Mouse (Mus musculus) myocyte (in vitro differentiated cells): ENCODE data around the gene Gm20503. TPM values are rescaled to one million over a fixed set of nuclear protein-coding genes. Genes with fewer than 3 reads are reported as not detected.

ENCODE experiments used
- H3K27me3 ChIP-seq: one replicate; pipeline ENCODE4 v1.6.1; 2011; ENCODE audit not compliant: control insufficient read depth, insufficient read depth, insufficient read length
- H3K36me3 ChIP-seq: one replicate; pipeline ENCODE4 v1.6.1; 2011; ENCODE audit not compliant: control insufficient read depth, insufficient read depth
- H3K4me2 ChIP-seq: one replicate; pipeline ENCODE4 v1.6.1; 2011; ENCODE audit warnings: low read depth, control low read depth
- H3K4me3 ChIP-seq: one replicate; pipeline ENCODE4 v1.5.1; 2011; ENCODE audit warnings: mild to moderate bottlenecking, control low read depth, moderate library complexity
- H3K79me2 ChIP-seq: one replicate; pipeline ENCODE4 v1.6.1; 2011; ENCODE audit not compliant: control insufficient read depth, insufficient read depth
- H3ac ChIP-seq: one replicate; pipeline ENCODE4 v1.6.1; 2011; ENCODE audit not compliant: control insufficient read depth, insufficient read length
- CEBPB ChIP-seq: IDR thresholded peaks from 2 replicates; pipeline ENCODE4 v1.6.1; 2011; ENCODE audit warnings: mild to moderate bottlenecking, moderate library complexity; ENCODE audit not compliant: poor library complexity, insufficient read depth, severe bottlenecking
- E2F4 ChIP-seq: IDR thresholded peaks from one replicate; pipeline ENCODE4 v1.6.1; 2011; ENCODE audit warnings: mild to moderate bottlenecking, control low read depth, moderate library complexity; ENCODE audit not compliant: insufficient read depth
- MAX ChIP-seq: IDR thresholded peaks from one replicate; pipeline ENCODE4 v1.6.1; 2011; ENCODE audit warnings: low read depth, mild to moderate bottlenecking, control low read depth
- MYOD1 ChIP-seq, 3 experiments: IDR thresholded peaks; one replicate each; pipeline ENCODE4 v1.6.1; 2011; ENCODE audit warnings: control low read depth in 2 of 3, low read depth in 2 of 3, mild to moderate bottlenecking in 2 of 3, moderate library complexity in 1 of 3; ENCODE audit not compliant: insufficient read length in 2 of 3, control insufficient read depth in 1 of 3
- MYOG ChIP-seq, 3 experiments: IDR thresholded peaks; one replicate each; pipeline ENCODE4 v1.6.1; 2011; ENCODE audit warnings: control low read depth in 2 of 3, low read depth in 2 of 3, mild to moderate bottlenecking in 2 of 3; ENCODE audit not compliant: insufficient read length in 2 of 3, control insufficient read depth in 1 of 3, insufficient read depth in 1 of 3
- POLR2A ChIP-seq: IDR thresholded peaks from one replicate; pipeline ENCODE4 v1.6.1; 2011; ENCODE audit warnings: low read depth, mild to moderate bottlenecking, control low read depth, moderate library complexity; ENCODE audit not compliant: insufficient read length
- POLR2AphosphoS2 ChIP-seq: IDR thresholded peaks from one replicate; pipeline ENCODE4 v1.6.1; 2011; ENCODE audit warnings: low read depth, control low read depth; ENCODE audit not compliant: insufficient read length
- REST ChIP-seq: IDR thresholded peaks from one replicate; pipeline ENCODE4 v1.6.1; 2011; ENCODE audit warnings: mild to moderate bottlenecking, control low read depth, moderate library complexity; ENCODE audit not compliant: insufficient read depth, insufficient read length
- SRF ChIP-seq: IDR thresholded peaks from one replicate; pipeline ENCODE4 v1.6.1; 2011; ENCODE audit warnings: low read depth; ENCODE audit not compliant: control insufficient read depth, insufficient read length
- TCF12 ChIP-seq: IDR thresholded peaks from one replicate; pipeline ENCODE4 v1.6.1; 2011; ENCODE audit warnings: mild to moderate bottlenecking, control low read depth; ENCODE audit not compliant: poor library complexity, insufficient read depth, severe bottlenecking
- TCF3 ChIP-seq: IDR thresholded peaks from one replicate; pipeline ENCODE4 v1.6.1; 2011; ENCODE audit warnings: low read depth, control low read depth; ENCODE audit not compliant: insufficient read length
- USF1 ChIP-seq: IDR thresholded peaks from one replicate; pipeline ENCODE4 v1.6.1; 2011; ENCODE audit warnings: low read depth, mild to moderate bottlenecking, control low read depth, moderate library complexity
- polyA plus RNA-seq: library from polyadenylated mRNA; unstranded; fragments of >200 nt; fragmentation: generic; extraction: Trizol; gene quantifications from one replicate; pipeline ENCODE4 v1.2.1, GENCODE M21; 2012; ENCODE audit warnings: missing spikeins

The Gm20503 gene
- polyA plus RNA-seq, 1 experiment, result 0.73 TPM

DNA sequence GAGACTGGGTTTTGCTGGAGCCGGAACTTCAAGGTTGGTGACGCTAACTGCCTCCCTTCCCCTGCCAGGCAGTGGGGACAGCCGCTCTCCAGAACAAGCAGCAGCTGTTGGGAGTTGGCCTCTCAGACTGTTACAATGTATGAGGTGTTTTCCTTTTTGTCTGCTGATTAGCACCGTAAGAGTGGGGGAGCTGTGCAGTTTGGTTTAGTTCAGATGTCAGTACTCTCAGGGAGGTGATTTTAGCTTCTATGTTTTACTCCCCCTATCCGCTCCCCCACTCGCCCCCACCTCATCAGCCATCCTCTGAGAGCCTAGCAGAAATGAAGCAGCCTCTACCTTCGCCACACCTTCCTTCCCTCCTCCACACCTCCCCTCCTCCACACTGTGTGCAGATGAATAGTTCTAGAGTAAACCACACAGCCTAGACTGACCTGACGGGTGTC lies 7.7 kb upstream of the Gm20503 start:
- no peak overlapping the region for H3K4me2 ChIP-seq
- TF ChIP-seq MYOG (IDR thresholded peaks at IDR 0.05; ENCODE audit: control insufficient read depth in 1 of 3, insufficient read depth in 1 of 3, insufficient read length in 2 of 3, low read depth in 2 of 3) (peak in 1 of 3 experiments; percentile 51), POLR2AphosphoS2 (no peak), E2F4 (no peak), MYOD1 (IDR thresholded peaks at IDR 0.05; ENCODE audit: control insufficient read depth in 1 of 3, insufficient read length in 2 of 3, low read depth in 2 of 3) (peak in 1 of 3 experiments; percentile 9)

DNA sequence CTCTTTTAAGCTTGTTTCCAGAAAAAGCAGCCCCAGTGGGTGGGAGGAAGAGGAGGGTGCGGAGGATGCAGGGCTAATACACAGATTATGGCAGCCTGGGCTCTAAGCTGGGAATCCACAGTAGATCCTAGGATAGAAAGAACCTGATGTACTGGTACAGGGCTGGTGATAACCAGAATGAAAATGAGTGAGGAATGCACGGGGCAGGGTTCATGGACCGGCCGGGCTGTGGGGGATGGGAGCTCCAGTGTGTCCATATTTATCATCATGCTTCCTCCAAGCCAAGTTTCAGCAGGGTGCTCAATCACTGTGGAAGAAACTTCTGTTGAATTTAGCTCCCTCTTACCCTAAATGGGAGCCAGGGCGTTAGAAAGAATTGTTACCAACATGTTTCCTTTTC lies 5.9 kb upstream of the Gm20503 start:
- no peaks in the 10 kb centered on the region for H3K79me2 ChIP-seq
- no peak for TF ChIP-seq POLR2A
- TF ChIP-seq TCF3, result no peak
- TF ChIP-seq POLR2AphosphoS2, result no peak
- TF ChIP-seq MYOD1 (IDR thresholded peaks at IDR 0.05; ENCODE audit: control insufficient read depth in 1 of 3, insufficient read length in 2 of 3, low read depth in 2 of 3), result no peak
- TF ChIP-seq REST, result no peak
- TF ChIP-seq CEBPB, result no peak
- TF ChIP-seq USF1, result no peak
- no peak for TF ChIP-seq SRF
- no peak for TF ChIP-seq TCF12
- no peak for TF ChIP-seq MAX
- TF ChIP-seq MYOG (IDR thresholded peaks at IDR 0.05; ENCODE audit: control insufficient read depth in 1 of 3, insufficient read depth in 1 of 3, insufficient read length in 2 of 3, low read depth in 2 of 3), result no peak
- no peak for TF ChIP-seq E2F4
- no peak overlapping the region for H3ac ChIP-seq
- no peak overlapping the region for H3K4me2 ChIP-seq
- H3K4me3 ChIP-seq, result no peak overlapping the region
- no peaks in the 10 kb centered on the region for H3K36me3 ChIP-seq
- no peaks in the 10 kb centered on the region for H3K27me3 ChIP-seq

More for the DNA sequence above, 7.7 kb upstream of the Gm20503 start:
- H3K79me2 ChIP-seq, result no peaks in the 10 kb centered on the region
- no peaks in the 10 kb centered on the region for H3K36me3 ChIP-seq
- H3K4me3 ChIP-seq, result no peak overlapping the region
- H3ac ChIP-seq, result no peak overlapping the region
- no peaks in the 10 kb centered on the region for H3K27me3 ChIP-seq

DNA sequence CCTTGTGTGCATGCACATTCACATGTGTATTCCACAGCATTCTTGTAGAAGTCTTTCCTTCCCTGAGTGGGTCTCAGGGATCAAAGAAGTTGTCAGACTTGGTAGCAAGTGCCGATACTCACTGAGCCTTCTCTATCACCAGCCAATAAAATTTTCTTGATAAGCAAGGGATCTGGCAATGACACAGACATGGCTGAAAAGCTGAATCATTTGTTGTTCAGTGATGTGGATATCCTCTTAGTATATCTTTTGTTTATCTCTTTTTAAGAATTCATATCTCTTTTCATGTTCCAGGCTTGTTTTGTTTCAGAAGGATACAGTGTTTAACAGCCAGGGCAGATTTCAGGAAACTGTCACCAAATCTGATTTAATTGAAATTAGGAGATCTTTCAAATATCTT lies 4.3 kb upstream of the Gm20503 start:
- peaks cover 5% of the 10 kb centered on the region for H3K79me2 ChIP-seq
- TF ChIP-seq CEBPB, result no peak
- no peak for TF ChIP-seq POLR2A
- no peak for TF ChIP-seq REST
- no peak for TF ChIP-seq USF1
- no peak for TF ChIP-seq E2F4
- no peak overlapping the region for H3ac ChIP-seq

DNA sequence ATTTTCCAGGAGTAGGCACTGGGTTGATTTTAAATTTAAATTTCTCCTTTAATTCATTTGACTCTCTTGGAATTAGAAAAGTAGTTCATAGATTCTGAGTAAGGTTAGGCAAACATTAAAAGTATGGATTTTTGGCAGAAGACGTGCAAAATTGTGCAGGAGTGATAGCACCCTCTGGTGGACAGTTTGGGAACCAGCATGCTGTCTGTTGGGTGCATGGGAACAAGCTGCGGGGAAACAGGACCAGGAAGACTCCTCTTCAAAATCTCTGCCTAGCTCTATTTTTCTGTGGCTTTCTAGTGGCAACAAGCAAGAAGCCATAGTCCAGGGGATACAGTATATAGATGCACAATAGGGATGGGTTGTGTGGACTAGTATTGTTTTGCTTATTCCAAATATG lies 3.3 kb upstream of the Gm20503 start:
- H3K36me3 ChIP-seq, result no peaks in the 10 kb centered on the region
- H3K27me3 ChIP-seq, result no peaks in the 10 kb centered on the region
- no peak for TF ChIP-seq POLR2A
- TF ChIP-seq TCF3, result no peak
- TF ChIP-seq MYOD1 (IDR thresholded peaks at IDR 0.05; ENCODE audit: control insufficient read depth in 1 of 3, insufficient read length in 2 of 3, low read depth in 2 of 3), result no peak
- no peak overlapping the region for H3ac ChIP-seq
- no peak overlapping the region for H3K4me2 ChIP-seq
- no peak overlapping the region for H3K4me3 ChIP-seq
- H3K79me2 ChIP-seq, result peaks cover 15% of the 10 kb centered on the region

More for the DNA sequence above, 4.3 kb upstream of the Gm20503 start:
- no peaks in the 10 kb centered on the region for H3K27me3 ChIP-seq
- H3K4me2 ChIP-seq, result no peak overlapping the region
- H3K4me3 ChIP-seq, result no peak overlapping the region
- H3K36me3 ChIP-seq, result no peaks in the 10 kb centered on the region

DNA sequence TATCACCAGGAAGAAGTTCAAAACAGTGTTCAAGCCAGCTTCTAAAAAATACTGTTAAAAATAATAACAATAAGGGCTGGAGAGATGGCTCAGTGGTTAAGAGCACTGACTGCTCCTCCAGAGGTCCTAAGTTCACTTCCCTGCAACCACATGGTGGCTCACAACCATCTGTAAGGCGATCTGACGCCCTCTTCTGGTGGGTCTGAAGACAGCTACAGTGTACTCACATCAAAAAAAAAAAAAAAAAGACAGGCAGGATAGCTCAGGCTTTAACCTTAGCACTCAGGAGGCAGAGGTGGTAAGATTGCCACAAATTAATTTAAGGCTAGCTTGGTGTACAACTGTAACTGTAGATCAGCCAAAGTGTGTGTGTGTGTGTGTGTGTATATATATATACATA lies 2.4 kb upstream of the Gm20503 start:
- Histone ChIP-seq H3K4me2 (no peak overlapping the region), H3K36me3 (no peaks in the 10 kb centered on the region), H3ac (no peak overlapping the region), H3K27me3 (no peaks in the 10 kb centered on the region), H3K4me3 (no peak overlapping the region), H3K79me2 (peaks cover 24% of the 10 kb centered on the region)
- TF ChIP-seq TCF12 (no peak), CEBPB (no peak), MAX (no peak)

DNA sequence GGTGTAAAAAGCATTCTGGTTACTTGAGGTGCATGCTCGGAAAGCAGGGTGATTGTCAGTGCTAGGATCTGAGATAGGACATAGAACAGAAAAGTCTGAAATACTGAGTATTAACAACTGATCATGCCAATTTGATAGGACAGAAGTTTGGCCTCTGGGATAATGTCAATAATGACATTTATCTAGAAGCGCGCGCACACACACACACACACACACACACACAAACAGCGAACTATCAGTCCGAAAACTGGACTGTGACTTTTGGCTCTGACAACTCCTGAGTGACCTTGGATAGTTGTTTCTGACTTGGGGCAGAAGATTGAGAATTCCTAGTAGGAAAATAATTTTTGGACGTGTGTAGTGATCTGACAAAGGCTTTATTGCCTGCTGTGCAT lies 793 bp downstream of the Gm20503 start:
- no peak for TF ChIP-seq TCF3
- TF ChIP-seq MAX, result no peak
- TF ChIP-seq CEBPB, result no peak
- no peak for TF ChIP-seq POLR2AphosphoS2
- TF ChIP-seq E2F4, result no peak
- no peak for TF ChIP-seq USF1
- TF ChIP-seq MYOD1 (IDR thresholded peaks at IDR 0.05; ENCODE audit: control insufficient read depth in 1 of 3, insufficient read length in 2 of 3, low read depth in 2 of 3), result no peak
- no peak for TF ChIP-seq TCF12
- no peak for TF ChIP-seq SRF
- TF ChIP-seq POLR2A, result no peak
- no peak for TF ChIP-seq REST
- TF ChIP-seq MYOG (IDR thresholded peaks at IDR 0.05; ENCODE audit: control insufficient read depth in 1 of 3, insufficient read depth in 1 of 3, insufficient read length in 2 of 3, low read depth in 2 of 3), result no peak
- Histone ChIP-seq H3K36me3 (no peaks in the 10 kb centered on the region), H3K4me3 (peak overlapping the region; percentile 64), H3K4me2 (peak overlapping the region; percentile 99), H3ac (peak overlapping the region; percentile 71), H3K79me2 (peaks cover 55% of the 10 kb centered on the region), H3K27me3 (no peaks in the 10 kb centered on the region)
